Mouse (Mus musculus): ENCODE measurements around the gene Nhlh2. TPM values are rescaled to one million over a fixed set of nuclear protein-coding genes. Genes with fewer than 3 reads are reported as not detected.
A peak's percentile ranks its signal among the peaks of the same experiment; 100 is the strongest.

Nhlh2 gene
- 119 and 140 TPM in 2 replicates for polyA plus RNA-seq (2016; fragmentation: Nextera tagmentation; extraction: Ambion mirVana)

- Histone ChIP-seq H3K9me3 (no peaks in the 10 kb centered on the region), H3K4me1 (0 out of 2 replicates have a peak, but pooled peaks cover 6% of the 10 kb centered on the region), H3K4me2 (replicated peaks) (peak within 1 kb of the TSS; percentile 66), H3K36me3 (no peaks in the 10 kb centered on the region), H3K9ac (peak within 1 kb of the TSS; percentile 91), H3K4me3 (peak within 1 kb of the TSS; percentile 67), H3K27ac (peak within 1 kb of the TSS; percentile 80), H3K27me3 (replicated peaks) (peaks cover 5% of the 10 kb centered on the region; the same call in 1 of the 2 replicates)
- peak; percentile 39; the same call in 1 of the 2 replicates for ATAC-seq (ENCODE audit: low FRiP score, low read depth)
- WGBS, result 10% methylated on average over 2 of the region's 2 CpGs
These were observed at the start of gene Nhlh2 for GRCm38 (mm10) chr3:102009926-102010381. Nhlh2 (plus strand) TSS chr3:102010076.

- Histone ChIP-seq H3K36me3 (no peaks in the 10 kb centered on the region), H3K4me1 (peaks cover 11% of the 10 kb centered on the region), H3K27ac (no peak overlapping the region), H3K4me2 (replicated peaks) (no peak overlapping the region), H3K4me3 (no peak overlapping the region), H3K9ac (no peak overlapping the region), H3K27me3 (replicated peaks) (no peaks in the 10 kb centered on the region), H3K9me3 (no peaks in the 10 kb centered on the region)
- ATAC-seq (ENCODE audit: low FRiP score, low read depth), result no peak
- WGBS, result 85% methylated on average over 15 of the region's 15 CpGs
These were observed 48.6 kb upstream of the Nhlh2 start for GRCm38 (mm10) chr3:101961146-101961835.

- whole genome bisulfite sequencing, result 27% methylated on average over 9 of the region's 9 CpGs
- Histone ChIP-seq H3K9ac (no peak overlapping the region), H3K9me3 (no peaks in the 10 kb centered on the region), H3K27me3 (replicated peaks) (no peaks in the 10 kb centered on the region), H3K4me2 (replicated peaks) (no peak overlapping the region), H3K4me3 (no peak overlapping the region), H3K4me1 (peaks cover 23% of the 10 kb centered on the region), H3K36me3 (no peaks in the 10 kb centered on the region), H3K27ac (no peak overlapping the region)
- ATAC-seq (ENCODE audit: low FRiP score, low read depth), result no peak
These were observed 46.4 kb upstream of the Nhlh2 start for GRCm38 (mm10) chr3:101963501-101963900.

GRCm38 (mm10) chr3:101964352-101964751 is 45.5 kb upstream of the Nhlh2 start:
- Histone ChIP-seq H3K9ac (no peak overlapping the region), H3K4me1 (peaks cover 23% of the 10 kb centered on the region), H3K4me2 (replicated peaks) (no peak overlapping the region), H3K36me3 (no peaks in the 10 kb centered on the region), H3K4me3 (no peak overlapping the region), H3K9me3 (no peaks in the 10 kb centered on the region), H3K27ac (no peak overlapping the region), H3K27me3 (replicated peaks) (no peaks in the 10 kb centered on the region)
- no peak for ATAC-seq (ENCODE audit: low FRiP score, low read depth)
- WGBS, result 26% methylated on average over 7 of the region's 7 CpGs

- no peak overlapping the region for H3K9ac ChIP-seq
- 0% methylated on average over 3 of the region's 3 CpGs for WGBS
These were observed 42.9 kb upstream of the Nhlh2 start for GRCm38 (mm10) chr3:101966825-101967558.

GRCm38 (mm10) chr3:101975337-101975736 is 34.5 kb upstream of the Nhlh2 start:
- H3K27ac ChIP-seq, result no peak overlapping the region
- no peak for ATAC-seq (ENCODE audit: low FRiP score, low read depth)
- H3K36me3 ChIP-seq, result no peaks in the 10 kb centered on the region
- no peaks in the 10 kb centered on the region for H3K4me1 ChIP-seq
- no peak overlapping the region for H3K9ac ChIP-seq
- no peaks in the 10 kb centered on the region for H3K9me3 ChIP-seq
- WGBS, result 76% methylated on average over 10 of the region's 10 CpGs
- no peaks in the 10 kb centered on the region for H3K27me3 ChIP-seq (replicated peaks)
- no peak overlapping the region for H3K4me3 ChIP-seq
- H3K4me2 ChIP-seq (replicated peaks), result no peak overlapping the region

More at GRCm38 (mm10) chr3:101966825-101967558, 42.9 kb upstream of the Nhlh2 start:
- H3K27ac ChIP-seq, result peak overlapping the region; percentile 74
- ATAC-seq (ENCODE audit: low FRiP score, low read depth), result peak; percentile 83
- no peaks in the 10 kb centered on the region for H3K36me3 ChIP-seq
- no peak overlapping the region for H3K4me3 ChIP-seq
- no peaks in the 10 kb centered on the region for H3K9me3 ChIP-seq
- peaks cover 23% of the 10 kb centered on the region for H3K4me1 ChIP-seq
- no peak overlapping the region for H3K4me2 ChIP-seq (replicated peaks)
- H3K27me3 ChIP-seq (replicated peaks), result no peaks in the 10 kb centered on the region

- Histone ChIP-seq H3K9ac (no peak overlapping the region), H3K36me3 (no peaks in the 10 kb centered on the region), H3K4me2 (replicated peaks) (no peak overlapping the region), H3K4me3 (no peak overlapping the region), H3K9me3 (no peaks in the 10 kb centered on the region), H3K27me3 (replicated peaks) (no peaks in the 10 kb centered on the region), H3K4me1 (no peaks in the 10 kb centered on the region), H3K27ac (no peak overlapping the region)
- no peak for ATAC-seq (ENCODE audit: low FRiP score, low read depth)
- WGBS, result 84% methylated on average over 10 of the region's 10 CpGs
These were observed 31.4 kb upstream of the Nhlh2 start for GRCm38 (mm10) chr3:101978299-101978994.

- H3K9me3 ChIP-seq, result no peaks in the 10 kb centered on the region
- H3K9ac ChIP-seq, result no peak overlapping the region
- 71% methylated on average over 4 of the region's 4 CpGs for WGBS
- no peak overlapping the region for H3K4me3 ChIP-seq
- no peak for ATAC-seq (ENCODE audit: low FRiP score, low read depth)
- no peak overlapping the region for H3K4me2 ChIP-seq (replicated peaks)
- H3K4me1 ChIP-seq, result no peaks in the 10 kb centered on the region
- no peak overlapping the region for H3K27ac ChIP-seq
- H3K27me3 ChIP-seq (replicated peaks), result no peaks in the 10 kb centered on the region
- no peaks in the 10 kb centered on the region for H3K36me3 ChIP-seq
These were observed 26.0 kb upstream of the Nhlh2 start for GRCm38 (mm10) chr3:101983917-101984316.

- Histone ChIP-seq H3K9ac (no peak overlapping the region), H3K4me1 (no peaks in the 10 kb centered on the region), H3K4me3 (no peak overlapping the region), H3K27me3 (replicated peaks) (no peaks in the 10 kb centered on the region), H3K36me3 (no peaks in the 10 kb centered on the region), H3K27ac (no peak overlapping the region), H3K9me3 (no peaks in the 10 kb centered on the region), H3K4me2 (replicated peaks) (no peak overlapping the region)
- ATAC-seq (ENCODE audit: low FRiP score, low read depth), result no peak
- 69% methylated on average over 8 of the region's 8 CpGs for WGBS
These were observed 24.2 kb upstream of the Nhlh2 start for GRCm38 (mm10) chr3:101985634-101986033.

- no peaks in the 10 kb centered on the region for H3K36me3 ChIP-seq
- no peak overlapping the region for H3K27ac ChIP-seq
- no peak overlapping the region for H3K4me2 ChIP-seq (replicated peaks)
- H3K9ac ChIP-seq, result no peak overlapping the region
- H3K4me3 ChIP-seq, result no peak overlapping the region
- H3K4me1 ChIP-seq, result 0 out of 2 replicates have a peak, but pooled peaks cover 5% of the 10 kb centered on the region
- WGBS, result 71% methylated on average over 3 of the region's 3 CpGs
- ATAC-seq (ENCODE audit: low FRiP score, low read depth), result no peak
- H3K9me3 ChIP-seq, result no peaks in the 10 kb centered on the region
- H3K27me3 ChIP-seq (replicated peaks), result no peaks in the 10 kb centered on the region
These were observed 19.7 kb upstream of the Nhlh2 start for GRCm38 (mm10) chr3:101990136-101990535.

- Histone ChIP-seq H3K27ac (no peak overlapping the region), H3K4me1 (0 out of 2 replicates have a peak, but pooled peaks cover 5% of the 10 kb centered on the region), H3K4me2 (replicated peaks) (no peak overlapping the region), H3K9ac (no peak overlapping the region), H3K9me3 (no peaks in the 10 kb centered on the region), H3K4me3 (no peak overlapping the region), H3K27me3 (replicated peaks) (no peaks in the 10 kb centered on the region), H3K36me3 (no peaks in the 10 kb centered on the region)
- ATAC-seq (ENCODE audit: low FRiP score, low read depth), result 0 out of 2 replicates have a peak, but pooled peaks have one; percentile 21
- 46% methylated on average over 6 of the region's 6 CpGs for WGBS
These were observed 18.8 kb upstream of the Nhlh2 start for GRCm38 (mm10) chr3:101990995-101991516.

GRCm38 (mm10) chr3:101997851-101998250 is 12.0 kb upstream of the Nhlh2 start:
- 87% methylated on average over 3 of the region's 3 CpGs for WGBS

More at GRCm38 (mm10) chr3:101997851-101998250, 12.0 kb upstream of the Nhlh2 start:
- no peak for ATAC-seq (ENCODE audit: low FRiP score, low read depth)
- no peak overlapping the region for H3K4me3 ChIP-seq
- no peak overlapping the region for H3K27ac ChIP-seq
- H3K9ac ChIP-seq, result no peak overlapping the region
- no peaks in the 10 kb centered on the region for H3K27me3 ChIP-seq (replicated peaks)
- H3K4me1 ChIP-seq, result no peaks in the 10 kb centered on the region
- H3K36me3 ChIP-seq, result no peaks in the 10 kb centered on the region
- H3K9me3 ChIP-seq, result no peaks in the 10 kb centered on the region
- H3K4me2 ChIP-seq (replicated peaks), result no peak overlapping the region
